Mouse (Mus musculus): ENCODE measurements at regions not wholly inside any gene's neighbourhood (a gene's known extent, or its start where the extent isn't known, plus 50 kb on each side); places are given as distances from the start of the nearest gene placed in this dataset.

GRCm38 (mm10) chr3:58123396-58124077, 275.7 kb upstream of the Pfn2 start:
- no peaks in the 10 kb centered on the region for H3K27me3 ChIP-seq (ENCODE audit: control insufficient read depth, insufficient read depth, low read length, poor library complexity, severe bottlenecking)
- no peaks in the 10 kb centered on the region for H3K4me1 ChIP-seq (ENCODE audit: control insufficient read depth, insufficient read depth, low read length)
- no peaks in the 10 kb centered on the region for H3K36me3 ChIP-seq (ENCODE audit: control insufficient read depth, insufficient read depth, low read length, poor library complexity, severe bottlenecking)
- no peak for TF ChIP-seq POLR2A (IDR thresholded peaks at IDR 0.05; ENCODE audit: insufficient read depth, low read length)
- no peak for TF ChIP-seq CTCF (IDR thresholded peaks at IDR 0.05; ENCODE audit: low read depth, low read length)
- no peak for TF ChIP-seq EP300 (IDR thresholded peaks at IDR 0.05; ENCODE audit: insufficient read depth, low read depth, low read length)
- H3K27ac ChIP-seq (ENCODE audit: insufficient read depth, low read length), result no peak overlapping the region
- H3K4me3 ChIP-seq (ENCODE audit: low read depth, low read length), result no peak overlapping the region
- no peaks in the 10 kb centered on the region for H3K9me3 ChIP-seq (replicated peaks; ENCODE audit: control insufficient read depth, insufficient read depth, low read length, poor library complexity, severe bottlenecking)
- H3K9ac ChIP-seq (ENCODE audit: low read depth, poor library complexity, severe bottlenecking), result no peak overlapping the region

GRCm38 (mm10) chr3:58124886-58125285, 277.0 kb upstream of the Pfn2 start:
- Histone ChIP-seq H3K4me1 (ENCODE audit: control insufficient read depth, insufficient read depth, low read length) (no peaks in the 10 kb centered on the region), H3K4me3 (ENCODE audit: low read depth, low read length) (no peak overlapping the region), H3K27ac (ENCODE audit: insufficient read depth, low read length) (no peak overlapping the region), H3K9me3 (replicated peaks; ENCODE audit: control insufficient read depth, insufficient read depth, low read length, poor library complexity, severe bottlenecking) (no peaks in the 10 kb centered on the region), H3K27me3 (ENCODE audit: control insufficient read depth, insufficient read depth, low read length, poor library complexity, severe bottlenecking) (no peaks in the 10 kb centered on the region), H3K9ac (ENCODE audit: low read depth, poor library complexity, severe bottlenecking) (no peak overlapping the region), H3K36me3 (ENCODE audit: control insufficient read depth, insufficient read depth, low read length, poor library complexity, severe bottlenecking) (no peaks in the 10 kb centered on the region)
- TF ChIP-seq CTCF (IDR thresholded peaks at IDR 0.05; ENCODE audit: low read depth, low read length) (no peak), EP300 (IDR thresholded peaks at IDR 0.05; ENCODE audit: insufficient read depth, low read depth, low read length) (no peak)

GRCm38 (mm10) chr3:58126996-58127395, 279.1 kb upstream of the Pfn2 start:
- H3K9me3 ChIP-seq (replicated peaks; ENCODE audit: control insufficient read depth, insufficient read depth, low read length, poor library complexity, severe bottlenecking), result no peaks in the 10 kb centered on the region
- no peaks in the 10 kb centered on the region for H3K27me3 ChIP-seq (ENCODE audit: control insufficient read depth, insufficient read depth, low read length, poor library complexity, severe bottlenecking)
- H3K9ac ChIP-seq (ENCODE audit: low read depth, poor library complexity, severe bottlenecking), result no peak overlapping the region
- H3K4me3 ChIP-seq (ENCODE audit: low read depth, low read length), result no peak overlapping the region
- no peak overlapping the region for H3K27ac ChIP-seq (ENCODE audit: insufficient read depth, low read length)
- H3K4me1 ChIP-seq (ENCODE audit: control insufficient read depth, insufficient read depth, low read length), result no peaks in the 10 kb centered on the region
- no peaks in the 10 kb centered on the region for H3K36me3 ChIP-seq (ENCODE audit: control insufficient read depth, insufficient read depth, low read length, poor library complexity, severe bottlenecking)
- TF ChIP-seq EP300 (IDR thresholded peaks at IDR 0.05; ENCODE audit: insufficient read depth, low read depth, low read length), result no peak
- TF ChIP-seq POLR2A (IDR thresholded peaks at IDR 0.05; ENCODE audit: insufficient read depth, low read length), result no peak
- TF ChIP-seq CTCF (IDR thresholded peaks at IDR 0.05; ENCODE audit: low read depth, low read length), result no peak

DNA sequence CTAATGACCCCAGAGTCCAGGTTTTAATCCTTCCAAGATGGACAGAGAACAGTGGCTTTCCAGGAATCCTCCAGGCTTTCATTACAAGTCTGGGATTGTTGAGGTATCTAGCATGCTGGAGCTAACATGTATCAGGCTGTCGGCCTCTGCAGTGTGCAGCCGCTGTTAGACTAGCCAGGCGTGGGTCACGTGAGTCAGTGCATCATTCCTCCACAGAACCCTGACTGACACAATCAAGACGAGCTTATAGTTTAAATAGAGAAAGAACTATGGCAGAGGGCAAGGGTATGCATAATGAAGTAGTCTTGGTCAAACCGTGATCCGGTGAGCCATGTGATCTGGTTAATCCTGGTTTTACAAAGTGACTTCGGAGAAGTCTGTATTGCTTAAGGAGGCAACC, 280.2 kb upstream of the Pfn2 start:
- no peaks in the 10 kb centered on the region for H3K9me3 ChIP-seq (replicated peaks; ENCODE audit: control insufficient read depth, insufficient read depth, low read length, poor library complexity, severe bottlenecking)
- H3K36me3 ChIP-seq (ENCODE audit: control insufficient read depth, insufficient read depth, low read length, poor library complexity, severe bottlenecking), result no peaks in the 10 kb centered on the region
- H3K4me3 ChIP-seq (ENCODE audit: low read depth, low read length), result no peak overlapping the region
- H3K27ac ChIP-seq (ENCODE audit: insufficient read depth, low read length), result no peak overlapping the region
- no peak for TF ChIP-seq POLR2A (IDR thresholded peaks at IDR 0.05; ENCODE audit: insufficient read depth, low read length)
- TF ChIP-seq EP300 (IDR thresholded peaks at IDR 0.05; ENCODE audit: insufficient read depth, low read depth, low read length), result no peak
- no peak for TF ChIP-seq CTCF (IDR thresholded peaks at IDR 0.05; ENCODE audit: low read depth, low read length)
- H3K4me1 ChIP-seq (ENCODE audit: control insufficient read depth, insufficient read depth, low read length), result no peaks in the 10 kb centered on the region
- no peaks in the 10 kb centered on the region for H3K27me3 ChIP-seq (ENCODE audit: control insufficient read depth, insufficient read depth, low read length, poor library complexity, severe bottlenecking)
- no peak overlapping the region for H3K9ac ChIP-seq (ENCODE audit: low read depth, poor library complexity, severe bottlenecking)

DNA sequence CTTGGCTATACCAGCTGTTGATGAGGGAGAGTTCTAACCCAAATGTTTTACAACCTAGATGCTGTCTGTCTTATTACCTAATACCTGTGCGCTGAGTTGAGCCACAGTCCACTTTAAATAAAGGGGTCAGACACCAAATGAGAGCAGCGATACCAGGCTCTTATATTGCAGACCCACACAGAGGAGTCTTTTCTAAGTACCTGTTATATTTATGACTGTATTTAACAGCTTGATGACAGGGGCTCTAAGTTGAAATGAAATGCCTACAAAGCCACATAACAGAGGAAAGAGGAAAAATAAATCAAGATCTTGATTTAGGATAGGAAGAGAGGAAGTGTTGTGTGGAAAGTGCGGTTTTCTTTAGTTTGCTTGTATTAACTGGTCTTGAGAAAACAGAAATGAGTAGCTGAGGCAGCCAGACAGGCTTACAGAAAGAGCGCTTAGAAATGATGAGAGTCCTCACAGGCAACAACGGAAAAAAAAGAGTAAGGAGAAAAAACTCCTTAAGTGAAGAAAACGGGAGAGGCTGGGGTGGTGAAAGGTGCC, 281.6 kb upstream of the Pfn2 start:
- Histone ChIP-seq H3K27ac (ENCODE audit: insufficient read depth, low read length) (no peak overlapping the region), H3K4me1 (ENCODE audit: control insufficient read depth, insufficient read depth, low read length) (peaks cover 5% of the 10 kb centered on the region), H3K4me3 (ENCODE audit: low read depth, low read length) (no peak overlapping the region), H3K9me3 (replicated peaks; ENCODE audit: control insufficient read depth, insufficient read depth, low read length, poor library complexity, severe bottlenecking) (no peaks in the 10 kb centered on the region), H3K9ac (ENCODE audit: low read depth, poor library complexity, severe bottlenecking) (no peak overlapping the region), H3K27me3 (ENCODE audit: control insufficient read depth, insufficient read depth, low read length, poor library complexity, severe bottlenecking) (no peaks in the 10 kb centered on the region), H3K36me3 (ENCODE audit: control insufficient read depth, insufficient read depth, low read length, poor library complexity, severe bottlenecking) (no peaks in the 10 kb centered on the region)
- no peak for TF ChIP-seq POLR2A (IDR thresholded peaks at IDR 0.05; ENCODE audit: insufficient read depth, low read length)
- TF ChIP-seq CTCF (IDR thresholded peaks at IDR 0.05; ENCODE audit: low read depth, low read length), result no peak
- TF ChIP-seq EP300 (IDR thresholded peaks at IDR 0.05; ENCODE audit: insufficient read depth, low read depth, low read length), result no peak

- TF ChIP-seq POLR2A (IDR thresholded peaks at IDR 0.05; ENCODE audit: insufficient read depth, low read length), result no peak
- TF ChIP-seq CTCF (IDR thresholded peaks at IDR 0.05; ENCODE audit: low read depth, low read length), result no peak
- 0 out of 2 replicates have a peak, but pooled peaks have one; percentile 17 for TF ChIP-seq EP300 (IDR thresholded peaks at IDR 0.05; ENCODE audit: insufficient read depth, low read depth, low read length)
- Histone ChIP-seq H3K36me3 (ENCODE audit: control insufficient read depth, insufficient read depth, low read length, poor library complexity, severe bottlenecking) (no peaks in the 10 kb centered on the region), H3K27ac (ENCODE audit: insufficient read depth, low read length) (no peak overlapping the region), H3K4me3 (ENCODE audit: low read depth, low read length) (no peak overlapping the region), H3K4me1 (ENCODE audit: control insufficient read depth, insufficient read depth, low read length) (peaks cover 7% of the 10 kb centered on the region), H3K9me3 (replicated peaks; ENCODE audit: control insufficient read depth, insufficient read depth, low read length, poor library complexity, severe bottlenecking) (no peaks in the 10 kb centered on the region), H3K27me3 (ENCODE audit: control insufficient read depth, insufficient read depth, low read length, poor library complexity, severe bottlenecking) (no peaks in the 10 kb centered on the region), H3K9ac (ENCODE audit: low read depth, poor library complexity, severe bottlenecking) (no peak overlapping the region)
Measured at GRCm38 (mm10) chr3:58135607-58136365, 278.7 kb upstream of the Tsc22d2 start.

Data from ES-Bruce4 (cell line).